Mouse (Mus musculus): ENCODE measurements around the gene 4933409G03Rik.
"Not testable (repeated sequence)": the region's sequence is repeated elsewhere in the genome, so short reads cannot be mapped to it uniquely, and the experiment has no call there.

The 4933409G03Rik gene

DNA sequence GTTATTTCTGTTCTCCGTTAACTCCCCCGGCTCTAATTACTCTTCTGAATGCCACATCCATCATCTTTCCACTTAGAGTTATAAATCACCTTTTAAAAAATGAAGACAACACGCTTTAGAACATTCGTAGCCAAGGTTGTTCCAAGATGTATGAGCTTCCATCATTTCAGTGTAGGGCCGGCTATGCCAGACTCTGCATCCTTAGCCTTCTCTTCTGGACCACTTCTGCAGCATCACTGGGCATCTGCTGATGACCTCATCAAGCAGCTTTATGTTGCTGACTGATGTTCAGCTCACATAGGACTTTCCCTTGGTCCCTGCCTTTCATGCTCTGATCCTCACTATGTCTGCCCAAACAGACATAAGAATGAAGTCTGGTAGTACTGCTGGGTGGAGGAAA, at the start of gene 4933409G03Rik:
Gene 4933409G03Rik, plus strand, starts transcription at position 301 of the 400 bp plus-strand sequence.
- DNase-seq = no peak

DNA sequence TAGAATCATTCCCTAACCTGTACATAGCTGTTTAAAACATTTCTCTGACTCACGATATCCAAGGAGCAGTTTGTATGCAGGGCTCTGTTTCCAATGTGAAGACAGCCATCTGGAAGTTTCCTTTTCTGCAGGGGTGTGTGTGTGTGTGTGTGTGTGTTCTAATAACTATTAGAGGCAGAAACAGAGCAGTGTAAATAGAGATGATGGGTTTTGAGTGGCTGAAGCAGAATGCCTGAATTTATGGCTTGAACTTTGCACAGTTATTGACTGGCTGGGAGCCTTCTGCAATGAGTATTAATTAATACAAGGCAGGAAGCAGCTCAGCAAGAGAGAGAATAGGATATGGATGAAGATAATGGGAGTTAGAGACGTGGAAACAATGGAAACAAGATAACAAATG, 38.0 kb upstream of the 4933409G03Rik start:
- no peak for DNase-seq

- no peak for DNase-seq
Observed at GRCm38 (mm10) chr2:68560821-68561220, 21.4 kb upstream of the 4933409G03Rik start.

DNA sequence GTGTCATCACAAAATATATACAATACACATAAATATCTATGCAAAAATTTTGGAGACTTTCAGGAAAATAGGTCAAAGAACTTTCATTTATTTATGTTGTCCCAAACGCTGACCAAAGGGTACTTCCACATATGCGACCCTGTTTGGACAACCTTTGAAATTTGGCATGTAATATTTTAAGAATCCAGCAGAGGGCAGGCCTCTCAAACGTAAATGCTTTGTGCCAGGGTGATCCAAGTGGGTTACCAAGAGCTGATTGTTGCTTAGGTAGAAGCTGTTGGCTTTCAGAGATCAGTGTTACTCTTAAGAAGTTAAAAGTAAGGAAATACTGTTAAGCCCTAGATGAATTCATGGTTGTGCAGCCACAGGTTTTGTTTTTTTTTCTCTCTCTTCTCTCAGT, 18.9 kb upstream of the 4933409G03Rik start:
- peak in 1 of 2 experiments; percentile 39 for DNase-seq

DNA sequence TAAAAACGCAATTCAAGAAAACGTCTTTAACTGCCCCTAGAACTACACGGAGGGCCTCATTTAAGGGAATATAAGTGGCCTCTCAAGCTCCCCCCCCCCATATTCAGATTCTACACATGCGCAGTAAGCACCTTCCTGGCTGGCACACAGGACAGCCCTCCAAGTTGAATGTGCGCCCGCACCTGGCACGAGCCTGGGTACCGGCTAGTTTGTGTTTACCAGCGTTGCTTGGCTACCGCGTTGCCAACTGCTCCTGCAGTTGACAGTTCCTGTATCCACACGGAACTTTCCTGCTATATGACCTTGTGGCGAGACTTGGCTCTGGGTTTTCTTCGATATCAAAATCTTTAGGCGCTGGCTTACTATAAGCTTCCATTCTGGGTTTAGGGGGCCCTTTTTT, 13.9 kb upstream of the 4933409G03Rik start:
- peak in 1 of 2 experiments; percentile 36 for DNase-seq

- DNase-seq = peak; percentile 46 to 52
Observed at GRCm38 (mm10) chr2:68572340-68572739, 9.9 kb upstream of the 4933409G03Rik start.

- no peak for DNase-seq
Observed at GRCm38 (mm10) chr2:68592765-68593164, 10.6 kb downstream of the 4933409G03Rik start.

DNA sequence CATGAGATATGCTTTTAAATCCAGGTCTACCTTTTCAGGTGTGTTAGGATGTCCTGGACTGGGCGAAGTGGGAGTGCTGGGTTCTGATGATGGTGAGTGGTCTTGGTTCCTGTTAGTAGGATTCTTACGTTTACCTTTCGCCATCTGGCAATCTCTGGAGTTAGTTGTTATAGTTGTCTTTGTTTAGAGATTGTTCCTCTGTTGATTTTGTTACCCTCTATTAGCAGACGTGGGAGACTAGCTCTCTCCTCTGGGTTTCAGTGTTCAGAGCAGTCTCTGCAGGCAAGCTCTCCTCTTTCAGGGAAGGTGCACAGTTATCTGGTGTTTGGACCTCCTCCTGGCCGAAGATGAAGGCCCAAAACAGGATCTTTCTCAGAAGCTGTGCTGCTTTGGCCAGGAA, 74.0 kb downstream of the 4933409G03Rik start, which contains the start of gene 4932414N04Rik:
Gene 4932414N04Rik, plus strand, starts transcription at position 301 of the 400 bp plus-strand sequence.
- not testable (repeated sequence) for DNase-seq
